In the genomic region with DNA sequence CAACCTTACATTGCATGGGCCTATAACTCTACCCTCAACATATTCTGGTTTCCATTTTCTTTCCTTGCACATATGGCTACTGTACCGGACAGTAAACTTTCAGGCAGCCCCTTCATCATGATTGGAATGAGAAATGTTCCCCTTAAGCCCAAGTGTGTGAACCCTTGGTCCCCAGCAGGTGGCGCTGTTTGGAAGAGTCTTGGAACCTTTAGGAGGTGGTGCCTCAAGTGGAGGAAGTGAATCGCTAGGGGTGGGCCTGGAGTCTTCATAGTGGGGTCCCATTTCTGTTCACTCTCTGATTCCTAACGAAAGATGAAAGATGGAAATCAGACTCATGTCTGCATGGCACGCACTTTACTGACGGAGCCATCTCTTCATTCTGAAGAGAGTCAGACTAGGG, we compare ENCODE assay signal across 12 mouse cellular contexts.
DNase-seq lines count a peak whose midpoint lies in the region; ATAC-seq and TF ChIP-seq lines count a peak whose summit lies in the region.
"Had no signal": no experiment of that assay in that cellular context is flagged by ENCODE, and none has a peak within 500 bp of the region (broad histone marks: within the 10 kb centered on the region; RNA-seq: fewer than 3 reads in every experiment).

No protein-coding gene starts in this region.

- ATAC-seq in liver, embryonic 11.5 days (replicated peaks; ENCODE audit: low FRiP score) = no peak
- ATAC-seq in megakaryocyte progenitor cell, adult 5-6 weeks (replicated peaks; ENCODE audit: poor library complexity) = peak; percentile 84

- H3K27ac ChIP-seq in liver, adult 2 months (replicated peaks; ENCODE audit: insufficient read depth, low read depth, low read length) = no peak overlapping the region
- no peak overlapping the region for H3K27ac ChIP-seq in liver, embryonic 11.5 days (ENCODE audit: low read depth, low read length)
- H3K27ac ChIP-seq: macrophage; neural tube, embryonic 15.5 days had no signal

- no peak overlapping the region for H3K9ac ChIP-seq in liver, adult 2 months (ENCODE audit: low read depth, low read length)
- no peak overlapping the region for H3K9ac ChIP-seq in liver, embryonic 11.5 days (ENCODE audit: low read depth, low read length)
- H3K9ac ChIP-seq: neural tube, embryonic 15.5 days had no signal

- H3K36me3 ChIP-seq in liver, adult 2 months (ENCODE audit: control insufficient read depth, insufficient read depth, low read length) = no peaks in the 10 kb centered on the region
- H3K36me3 ChIP-seq in liver, embryonic 11.5 days (ENCODE audit: control insufficient read depth, insufficient read depth, low read length) = no peaks in the 10 kb centered on the region
- H3K36me3 ChIP-seq: neural tube, embryonic 15.5 days had no signal

- no peaks in the 10 kb centered on the region for H3K27me3 ChIP-seq in liver, adult 2 months (ENCODE audit: control insufficient read depth, insufficient read depth, low read length)
- H3K27me3 ChIP-seq in liver, embryonic 11.5 days (replicated peaks; ENCODE audit: control insufficient read depth, insufficient read depth, low read length) = no peaks in the 10 kb centered on the region
- H3K27me3 ChIP-seq: neural tube, embryonic 15.5 days had no signal

- no peak overlapping the region for H3K4me2 ChIP-seq in liver, embryonic 11.5 days
- H3K4me2 ChIP-seq: neural tube, embryonic 15.5 days had no signal

- no peak for TF ChIP-seq POLR2A in liver, adult 2 months (IDR thresholded peaks at IDR 0.05; ENCODE audit: extremely low read depth, insufficient read depth, low read length)

- no peak overlapping the region for H3K4me3 ChIP-seq in liver, adult 2 months (ENCODE audit: insufficient read depth, low read depth, low read length)
- H3K4me3 ChIP-seq in liver, embryonic 11.5 days (ENCODE audit: low read depth, low read length) = no peak overlapping the region
- H3K4me3 ChIP-seq: neural tube, embryonic 15.5 days had no signal

- 76% methylated on average over 6 of the region's 6 CpGs for WGBS in liver, adult 2 months
- WGBS in liver, embryonic 11.5 days = 67% methylated on average over 6 of the region's 6 CpGs

- no peaks in the 10 kb centered on the region for H3K4me1 ChIP-seq in liver, adult 2 months (ENCODE audit: control insufficient read depth, insufficient read depth, low read length)
- H3K4me1 ChIP-seq in liver, embryonic 11.5 days (replicated peaks; ENCODE audit: control insufficient read depth, insufficient read depth, low read length) = no peaks in the 10 kb centered on the region

- no peaks in the 10 kb centered on the region for H3K79me2 ChIP-seq in liver, adult 2 months (ENCODE audit: control insufficient read depth, insufficient read depth, low read length)

- TF ChIP-seq CTCF in liver, adult 2 months (IDR thresholded peaks at IDR 0.05; ENCODE audit: low read depth, low read length) = peak; percentile 51

- no peaks in the 10 kb centered on the region for H3K9me3 ChIP-seq in liver, embryonic 11.5 days (ENCODE audit: control insufficient read depth, low read length)
- H3K9me3 ChIP-seq: neural tube, embryonic 15.5 days had no signal

- peak; percentile 22 for DNase-seq in embryo, embryonic 10 days (ENCODE audit: low spot score)
- no peak for DNase-seq in embryo, embryonic 11 days
- peak; percentile 7 for DNase-seq in liver, adult 2 months (ENCODE audit: extremely low read depth, low read depth, low spot score)
- no peak for DNase-seq in liver, embryonic 11.5 days (ENCODE audit: low spot score)
- DNase-seq in ZHBTc4 (ENCODE audit: low read depth, low spot score) (peak; percentile 76), MN1 (ENCODE audit: low spot score) (no peak)
- DNase-seq in left cerebral cortex, adult 11 months (ENCODE audit: low spot score) = no peak
- DNase-seq: heart, adult 18-20 months; kidney, adult 8-10 months had no signal

Comparison
In these comparisons a context has a peak if more than half of its experiments do, and no peak if none do; other contexts are left out.
1. DNase-seq: peak in embryo, embryonic 10 days (single experiment), liver, adult 2 months (single experiment) and ZHBTc4 (single experiment); none in embryo, embryonic 11 days (single experiment), liver, embryonic 11.5 days (single experiment), MN1 (single experiment) and left cerebral cortex, adult 11 months (single experiment).